Mouse (Mus musculus): ENCODE results near the gene Arhgap8.

Arhgap8 gene

GRCm38 (mm10) chr15:84719791-84720190 lies at the start of gene Arhgap8:
Arhgap8 (plus strand) TSS chr15:84720052.
- DNase-seq (ENCODE audit: low spot score in 2 of 2) = no peak

GRCm38 (mm10) chr15:84670657-84671055 lies 49.2 kb upstream of the Arhgap8 start:
- no peak for DNase-seq (ENCODE audit: low spot score in 2 of 2)

GRCm38 (mm10) chr15:84671401-84672307 lies 48.2 kb upstream of the Arhgap8 start:
- peak in 1 of 2 experiments; percentile 59 for DNase-seq (ENCODE audit: low spot score in 2 of 2)

GRCm38 (mm10) chr15:84672308-84672615 lies 47.6 kb upstream of the Arhgap8 start:
- no peak for DNase-seq (ENCODE audit: low spot score in 2 of 2)

GRCm38 (mm10) chr15:84672616-84673015 lies 47.2 kb upstream of the Arhgap8 start:
- no peak for DNase-seq (ENCODE audit: low spot score in 2 of 2)

GRCm38 (mm10) chr15:84674329-84675067 lies 45.4 kb upstream of the Arhgap8 start:
- no peak for DNase-seq (ENCODE audit: low spot score in 2 of 2)

GRCm38 (mm10) chr15:84675317-84675716 lies 44.5 kb upstream of the Arhgap8 start:
- DNase-seq (ENCODE audit: low spot score in 2 of 2) = no peak

GRCm38 (mm10) chr15:84677943-84678342 lies 41.9 kb upstream of the Arhgap8 start:
- no peak for DNase-seq (ENCODE audit: low spot score in 2 of 2)

- no peak for DNase-seq (ENCODE audit: low spot score in 2 of 2)
Observed at GRCm38 (mm10) chr15:84679090-84679489, 40.8 kb upstream of the Arhgap8 start.

- no peak for DNase-seq (ENCODE audit: low spot score in 2 of 2)
Observed at GRCm38 (mm10) chr15:84679794-84680193, 40.1 kb upstream of the Arhgap8 start.

GRCm38 (mm10) chr15:84680545-84681454 lies 39.1 kb upstream of the Arhgap8 start:
- peak; percentile 51 to 83 for DNase-seq (ENCODE audit: low spot score in 2 of 2)

- peak in 1 of 2 experiments; percentile 56 for DNase-seq (ENCODE audit: low spot score in 2 of 2)
Observed at GRCm38 (mm10) chr15:84681455-84682193, 38.2 kb upstream of the Arhgap8 start.

- no peak for DNase-seq (ENCODE audit: low spot score in 2 of 2)
Observed at GRCm38 (mm10) chr15:84682206-84682605, 37.6 kb upstream of the Arhgap8 start.

GRCm38 (mm10) chr15:84682821-84683220 lies 37.0 kb upstream of the Arhgap8 start:
- no peak for DNase-seq (ENCODE audit: low spot score in 2 of 2)

- no peak for DNase-seq (ENCODE audit: low spot score in 2 of 2)
Observed at GRCm38 (mm10) chr15:84684520-84684919, 35.3 kb upstream of the Arhgap8 start.

- no peak for DNase-seq (ENCODE audit: low spot score in 2 of 2)
Observed at GRCm38 (mm10) chr15:84685417-84685816, 34.4 kb upstream of the Arhgap8 start.

- no peak for DNase-seq (ENCODE audit: low spot score in 2 of 2)
Observed at GRCm38 (mm10) chr15:84687904-84688303, 31.9 kb upstream of the Arhgap8 start.

- DNase-seq (ENCODE audit: low spot score in 2 of 2) = no peak
Observed at GRCm38 (mm10) chr15:84689356-84689755, 30.5 kb upstream of the Arhgap8 start.

GRCm38 (mm10) chr15:84691513-84691912 lies 28.3 kb upstream of the Arhgap8 start:
- DNase-seq (ENCODE audit: low spot score in 2 of 2) = no peak

- no peak for DNase-seq (ENCODE audit: low spot score in 2 of 2)
Observed at GRCm38 (mm10) chr15:84692645-84693044, 27.2 kb upstream of the Arhgap8 start.

- DNase-seq (ENCODE audit: low spot score in 2 of 2) = no peak
Observed at GRCm38 (mm10) chr15:84696021-84696420, 23.8 kb upstream of the Arhgap8 start.
